Mouse (Mus musculus): ENCODE data around the gene Otulin. TPM values are rescaled to one million over a fixed set of nuclear protein-coding genes. Genes with fewer than 3 reads are reported as not detected.

Gene Otulin
- polyA plus RNA-seq, 1 experiment = 100 TPM

- TF ChIP-seq CTCF (IDR thresholded peaks at IDR 0.05; ENCODE audit: low read depth, low read length) (no peak), POLR2A (IDR thresholded peaks at IDR 0.05; ENCODE audit: borderline replicate concordance, low read depth, low read length) (no peak)
- H3K4me1 ChIP-seq (ENCODE audit: control insufficient read depth, insufficient read depth, low read length) = 0 out of 2 replicates have a peak, but pooled peaks cover 2% of the 10 kb centered on the region
- H3K27ac ChIP-seq (ENCODE audit: insufficient read depth, low read depth, low read length) = no peak overlapping the region
- H3K4me3 ChIP-seq (ENCODE audit: insufficient read depth, low read length) = no peak overlapping the region
Measured at GRCm38 (mm10) chr15:27506127-27506886, 124.2 kb downstream of the Otulin start.

GRCm38 (mm10) chr15:27503801-27504730 is 126.4 kb downstream of the Otulin start:
- no peak overlapping the region for H3K4me3 ChIP-seq (ENCODE audit: insufficient read depth, low read length)
- H3K27ac ChIP-seq (ENCODE audit: insufficient read depth, low read depth, low read length) = no peak overlapping the region
- TF ChIP-seq CTCF (IDR thresholded peaks at IDR 0.05; ENCODE audit: low read depth, low read length) (no peak), POLR2A (IDR thresholded peaks at IDR 0.05; ENCODE audit: borderline replicate concordance, low read depth, low read length) (no peak)
- 0 out of 2 replicates have a peak, but pooled peaks cover 2% of the 10 kb centered on the region for H3K4me1 ChIP-seq (ENCODE audit: control insufficient read depth, insufficient read depth, low read length)

- H3K4me3 ChIP-seq (ENCODE audit: insufficient read depth, low read length) = no peak overlapping the region
- H3K27ac ChIP-seq (ENCODE audit: insufficient read depth, low read depth, low read length) = no peak overlapping the region
- 0 out of 2 replicates have a peak, but pooled peaks cover 2% of the 10 kb centered on the region for H3K4me1 ChIP-seq (ENCODE audit: control insufficient read depth, insufficient read depth, low read length)
- TF ChIP-seq CTCF (IDR thresholded peaks at IDR 0.05; ENCODE audit: low read depth, low read length) (no peak), POLR2A (IDR thresholded peaks at IDR 0.05; ENCODE audit: borderline replicate concordance, low read depth, low read length) (no peak)
Measured at GRCm38 (mm10) chr15:27503221-27503620, 127.3 kb downstream of the Otulin start.

GRCm38 (mm10) chr15:27502338-27502737 is 128.2 kb downstream of the Otulin start:
- Histone ChIP-seq H3K4me3 (ENCODE audit: insufficient read depth, low read length) (no peak overlapping the region), H3K27ac (ENCODE audit: insufficient read depth, low read depth, low read length) (no peak overlapping the region), H3K4me1 (ENCODE audit: control insufficient read depth, insufficient read depth, low read length) (0 out of 2 replicates have a peak, but pooled peaks cover 2% of the 10 kb centered on the region)
- TF ChIP-seq CTCF (IDR thresholded peaks at IDR 0.05; ENCODE audit: low read depth, low read length) = no peak
- no peak for TF ChIP-seq POLR2A (IDR thresholded peaks at IDR 0.05; ENCODE audit: borderline replicate concordance, low read depth, low read length)

GRCm38 (mm10) chr15:27500390-27500789 is 130.1 kb downstream of the Otulin start:
- peaks cover 2% of the 10 kb centered on the region; the same call in 1 of the 2 replicates for H3K4me1 ChIP-seq (ENCODE audit: control insufficient read depth, insufficient read depth, low read length)
- H3K4me3 ChIP-seq (ENCODE audit: insufficient read depth, low read length) = no peak overlapping the region
- H3K27ac ChIP-seq (ENCODE audit: insufficient read depth, low read depth, low read length) = no peak overlapping the region
- TF ChIP-seq CTCF (IDR thresholded peaks at IDR 0.05; ENCODE audit: low read depth, low read length) (no peak), POLR2A (IDR thresholded peaks at IDR 0.05; ENCODE audit: borderline replicate concordance, low read depth, low read length) (no peak)

GRCm38 (mm10) chr15:27498078-27498477 is 132.4 kb downstream of the Otulin start:
- Histone ChIP-seq H3K4me3 (ENCODE audit: insufficient read depth, low read length) (no peak overlapping the region), H3K27ac (ENCODE audit: insufficient read depth, low read depth, low read length) (no peak overlapping the region), H3K4me1 (ENCODE audit: control insufficient read depth, insufficient read depth, low read length) (peaks cover 16% of the 10 kb centered on the region)
- no peak for TF ChIP-seq POLR2A (IDR thresholded peaks at IDR 0.05; ENCODE audit: borderline replicate concordance, low read depth, low read length)
- no peak for TF ChIP-seq CTCF (IDR thresholded peaks at IDR 0.05; ENCODE audit: low read depth, low read length)

GRCm38 (mm10) chr15:27497300-27497997 is 133.0 kb downstream of the Otulin start:
- Histone ChIP-seq H3K27ac (ENCODE audit: insufficient read depth, low read depth, low read length) (no peak overlapping the region), H3K4me3 (ENCODE audit: insufficient read depth, low read length) (no peak overlapping the region), H3K4me1 (ENCODE audit: control insufficient read depth, insufficient read depth, low read length) (peaks cover 16% of the 10 kb centered on the region)
- TF ChIP-seq CTCF (IDR thresholded peaks at IDR 0.05; ENCODE audit: low read depth, low read length) (no peak), POLR2A (IDR thresholded peaks at IDR 0.05; ENCODE audit: borderline replicate concordance, low read depth, low read length) (no peak)

- TF ChIP-seq POLR2A (IDR thresholded peaks at IDR 0.05; ENCODE audit: borderline replicate concordance, low read depth, low read length) (no peak), CTCF (IDR thresholded peaks at IDR 0.05; ENCODE audit: low read depth, low read length) (no peak)
- Histone ChIP-seq H3K27ac (ENCODE audit: insufficient read depth, low read depth, low read length) (no peak overlapping the region), H3K4me3 (ENCODE audit: insufficient read depth, low read length) (no peak overlapping the region), H3K4me1 (ENCODE audit: control insufficient read depth, insufficient read depth, low read length) (peaks cover 16% of the 10 kb centered on the region)
Measured at GRCm38 (mm10) chr15:27496596-27497299, 133.7 kb downstream of the Otulin start.

- Histone ChIP-seq H3K4me3 (ENCODE audit: insufficient read depth, low read length) (no peak overlapping the region), H3K4me1 (ENCODE audit: control insufficient read depth, insufficient read depth, low read length) (peaks cover 16% of the 10 kb centered on the region), H3K27ac (ENCODE audit: insufficient read depth, low read depth, low read length) (no peak overlapping the region)
- TF ChIP-seq POLR2A (IDR thresholded peaks at IDR 0.05; ENCODE audit: borderline replicate concordance, low read depth, low read length) (no peak), CTCF (IDR thresholded peaks at IDR 0.05; ENCODE audit: low read depth, low read length) (no peak)
Measured at GRCm38 (mm10) chr15:27495981-27496401, 134.5 kb downstream of the Otulin start.
